Mouse (Mus musculus): Measurements from ENCODE around the gene Zc3h4. TPM values are rescaled to one million over a fixed set of nuclear protein-coding genes. Genes with fewer than 3 reads are reported as not detected.
"Not testable (repeated sequence)": the region's sequence is repeated elsewhere in the genome, so short reads cannot be mapped to it uniquely, and the experiment has no call there.

Zc3h4 gene
- polyA plus RNA-seq, 1 experiment: 95.0 TPM

DNA sequence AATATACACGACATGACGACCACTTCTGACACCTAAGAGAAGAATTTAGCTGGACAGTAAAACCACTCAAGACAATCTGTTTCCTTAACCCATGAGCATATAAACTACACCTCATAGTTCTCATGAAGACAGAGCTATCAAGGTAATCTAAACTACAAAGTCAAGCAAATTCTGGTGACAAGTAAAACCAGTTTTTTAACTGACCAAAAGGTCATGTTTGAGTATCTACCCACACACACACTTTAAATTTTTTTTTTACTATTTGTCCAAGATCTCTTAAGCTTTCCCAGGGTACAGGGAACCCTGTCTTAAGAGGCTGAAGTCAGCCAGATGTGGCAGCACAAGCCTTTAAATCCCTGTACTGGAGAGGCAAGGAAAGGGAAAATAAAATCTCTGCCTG lies 31.9 kb upstream of the Zc3h4 start:
- TF ChIP-seq CTCF (IDR thresholded peaks at IDR 0.05; ENCODE audit: control insufficient read depth, insufficient read depth, low read length) (no peak), POLR2A (IDR thresholded peaks at IDR 0.05; ENCODE audit: borderline replicate concordance, control insufficient read depth, low read depth, low read length) (no peak)
- 85% methylated on average over 2 of the region's 2 CpGs for WGBS
- Histone ChIP-seq H3K4me1 (ENCODE audit: control insufficient read depth, insufficient read depth, low read length) (peaks cover 4% of the 10 kb centered on the region), H3K4me3 (replicated peaks; ENCODE audit: control insufficient read depth, low read depth, low read length) (no peak overlapping the region), H3K27ac (ENCODE audit: control insufficient read depth, insufficient read depth, low read depth, low read length, poor library complexity) (no peak overlapping the region)

DNA sequence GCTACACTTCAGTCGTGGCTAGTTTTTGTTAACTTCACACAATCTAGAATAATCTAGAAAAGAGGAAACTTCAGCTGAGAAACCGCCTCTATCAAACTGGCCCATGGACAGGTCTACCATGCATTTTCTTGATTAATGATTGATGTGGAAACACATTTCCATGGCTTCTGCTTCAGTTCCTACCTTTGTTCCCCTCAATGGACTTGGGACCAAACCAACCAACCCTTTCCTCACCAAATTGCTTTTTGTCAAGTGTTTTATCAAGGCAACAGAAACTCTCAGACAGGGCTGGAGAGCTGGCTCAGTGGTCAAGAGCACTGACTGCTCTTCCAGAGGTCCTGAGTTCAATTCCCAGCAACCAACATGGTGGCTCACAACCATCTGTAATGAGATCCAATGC lies 30.1 kb upstream of the Zc3h4 start:
- 69% methylated on average over 2 of the region's 2 CpGs for WGBS
- H3K27ac ChIP-seq (ENCODE audit: control insufficient read depth, insufficient read depth, low read depth, low read length, poor library complexity): no peak overlapping the region
- H3K4me1 ChIP-seq (ENCODE audit: control insufficient read depth, insufficient read depth, low read length): no peaks in the 10 kb centered on the region; the same call in 1 of the 2 replicates
- TF ChIP-seq CTCF (IDR thresholded peaks at IDR 0.05; ENCODE audit: control insufficient read depth, insufficient read depth, low read length) (no peak), POLR2A (IDR thresholded peaks at IDR 0.05; ENCODE audit: borderline replicate concordance, control insufficient read depth, low read depth, low read length) (no peak)
- H3K4me3 ChIP-seq (replicated peaks; ENCODE audit: control insufficient read depth, low read depth, low read length): no peak overlapping the region

DNA sequence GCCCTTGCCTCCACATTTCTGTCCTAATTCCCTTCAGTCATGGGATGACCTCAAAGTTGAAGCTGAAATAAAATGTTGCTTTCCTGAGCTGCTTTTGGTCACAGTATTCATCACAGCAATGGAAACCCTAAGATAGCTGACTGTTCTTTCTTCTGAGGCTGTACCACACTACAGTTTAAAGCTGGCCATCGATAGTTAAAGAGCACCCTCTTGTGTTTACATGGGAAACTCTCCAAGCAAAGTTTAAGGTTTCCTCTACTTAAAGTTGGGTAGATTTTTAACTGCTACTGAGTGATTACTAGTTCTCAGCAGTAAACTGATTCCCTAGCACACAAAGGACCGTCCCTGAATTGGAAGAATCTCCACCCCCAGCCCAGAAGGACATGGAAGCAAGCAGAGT lies 27.0 kb upstream of the Zc3h4 start:
- H3K4me3 ChIP-seq (replicated peaks; ENCODE audit: control insufficient read depth, low read depth, low read length): no peak overlapping the region
- no peaks in the 10 kb centered on the region for H3K4me1 ChIP-seq (ENCODE audit: control insufficient read depth, insufficient read depth, low read length)
- H3K27ac ChIP-seq (ENCODE audit: control insufficient read depth, insufficient read depth, low read depth, low read length, poor library complexity): no peak overlapping the region
- TF ChIP-seq POLR2A (IDR thresholded peaks at IDR 0.05; ENCODE audit: borderline replicate concordance, control insufficient read depth, low read depth, low read length): no peak
- TF ChIP-seq CTCF (IDR thresholded peaks at IDR 0.05; ENCODE audit: control insufficient read depth, insufficient read depth, low read length): 0 out of 2 replicates have a peak, but pooled peaks have one; percentile 8
- WGBS: 37% methylated on average over 2 of the region's 2 CpGs

- TF ChIP-seq CTCF (IDR thresholded peaks at IDR 0.05; ENCODE audit: control insufficient read depth, insufficient read depth, low read length): no peak
- no peak for TF ChIP-seq POLR2A (IDR thresholded peaks at IDR 0.05; ENCODE audit: borderline replicate concordance, control insufficient read depth, low read depth, low read length)
- Histone ChIP-seq H3K4me3 (replicated peaks; ENCODE audit: control insufficient read depth, low read depth, low read length) (no peak overlapping the region), H3K27ac (ENCODE audit: control insufficient read depth, insufficient read depth, low read depth, low read length, poor library complexity) (no peak overlapping the region), H3K4me1 (ENCODE audit: control insufficient read depth, insufficient read depth, low read length) (no peaks in the 10 kb centered on the region)
- WGBS: 71% methylated on average over 5 of the region's 5 CpGs
Observed at GRCm38 (mm10) chr7:16374989-16375388, 25.7 kb upstream of the Zc3h4 start.

DNA sequence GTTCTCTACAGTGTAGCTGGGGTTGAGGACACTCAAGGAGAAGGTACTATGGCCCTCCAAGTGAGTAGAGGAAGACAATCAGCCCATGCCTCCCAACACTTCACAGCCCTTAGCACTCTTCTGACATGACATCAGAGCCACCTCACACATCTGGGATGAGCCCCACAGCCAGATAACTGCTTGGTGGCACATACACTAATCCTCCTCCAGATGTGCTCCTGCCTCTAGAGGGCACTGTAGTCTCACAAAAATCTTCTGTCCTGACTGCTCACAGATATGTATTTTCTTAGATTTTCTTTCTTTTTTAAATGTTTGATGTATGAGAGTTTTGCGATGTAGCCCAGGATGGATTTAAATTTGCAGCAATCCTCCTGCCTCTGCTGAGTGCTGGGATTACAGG lies 24.2 kb upstream of the Zc3h4 start:
- no peak overlapping the region for H3K4me3 ChIP-seq (replicated peaks; ENCODE audit: control insufficient read depth, low read depth, low read length)
- no peaks in the 10 kb centered on the region for H3K4me1 ChIP-seq (ENCODE audit: control insufficient read depth, insufficient read depth, low read length)
- no peak overlapping the region for H3K27ac ChIP-seq (ENCODE audit: control insufficient read depth, insufficient read depth, low read depth, low read length, poor library complexity)
- no peak for TF ChIP-seq POLR2A (IDR thresholded peaks at IDR 0.05; ENCODE audit: borderline replicate concordance, control insufficient read depth, low read depth, low read length)
- TF ChIP-seq CTCF (IDR thresholded peaks at IDR 0.05; ENCODE audit: control insufficient read depth, insufficient read depth, low read length): peak; percentile 37; the same call in 1 of the 2 replicates
- WGBS: 74% methylated on average over 1 of the region's 1 CpGs

DNA sequence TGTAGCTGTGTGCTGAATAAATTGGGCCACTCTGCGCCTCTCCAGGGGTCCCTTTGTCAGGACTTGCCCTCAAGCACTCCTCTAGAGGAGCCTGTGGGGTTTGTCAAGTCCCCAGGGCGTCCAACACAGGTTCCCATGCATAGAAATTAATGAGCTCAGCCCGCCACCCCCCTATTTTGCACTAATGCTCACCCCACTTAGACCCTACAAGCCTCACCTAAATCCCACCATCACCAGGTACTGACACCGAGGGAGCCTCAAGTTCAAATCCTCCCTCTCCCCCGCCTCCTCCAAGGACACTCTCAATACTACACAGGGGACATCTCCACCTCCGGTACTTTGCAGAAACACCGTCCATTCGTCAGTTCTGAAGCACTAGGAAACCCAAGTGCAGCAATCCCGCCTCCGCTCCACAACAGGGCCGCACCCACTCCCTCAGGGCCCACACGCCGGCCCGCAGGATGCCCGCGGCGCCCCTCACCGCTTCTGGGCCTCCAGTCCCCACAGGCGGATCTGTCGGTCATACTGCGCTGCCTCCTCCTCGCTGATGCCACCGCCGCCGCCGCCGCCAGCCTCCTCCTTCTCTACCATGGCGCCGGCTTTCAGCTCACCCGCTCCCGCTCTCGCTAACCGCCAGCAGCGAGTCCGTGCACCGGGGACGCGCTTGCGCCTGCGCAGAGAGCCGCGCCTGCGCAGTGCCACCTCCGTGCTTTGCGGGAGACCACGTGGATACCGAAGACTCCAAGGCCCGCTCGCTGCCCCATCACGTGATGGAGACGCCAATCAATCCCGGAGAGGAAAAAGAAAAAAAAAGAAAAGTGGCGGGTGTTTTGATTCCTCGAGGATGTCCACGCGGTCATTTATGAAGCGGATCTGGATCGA lies 13.3 kb upstream of the Zc3h4 start, which contains the start of gene Sae1:
Gene Sae1, minus strand, starts transcription at position 647 of the 882 bp plus-strand sequence.
- no peak for TF ChIP-seq CTCF (IDR thresholded peaks at IDR 0.05; ENCODE audit: control insufficient read depth, insufficient read depth, low read length)
- TF ChIP-seq POLR2A (IDR thresholded peaks at IDR 0.05; ENCODE audit: borderline replicate concordance, control insufficient read depth, low read depth, low read length): peak; percentile 79
- 1% methylated on average over 58 of the region's 58 CpGs for WGBS
- H3K4me1 ChIP-seq (ENCODE audit: control insufficient read depth, insufficient read depth, low read length): no peaks in the 10 kb centered on the region
- peak within 1 kb of the TSS; percentile 72 for H3K27ac ChIP-seq (ENCODE audit: control insufficient read depth, insufficient read depth, low read depth, low read length, poor library complexity)
- H3K4me3 ChIP-seq (replicated peaks; ENCODE audit: control insufficient read depth, low read depth, low read length): peak within 1 kb of the TSS; percentile 91

GRCm38 (mm10) chr7:16389942-16390341 lies 10.8 kb upstream of the Zc3h4 start:
- not testable (repeated sequence) for H3K27ac ChIP-seq (ENCODE audit: control insufficient read depth, insufficient read depth, low read depth, low read length, poor library complexity); H3K4me3 ChIP-seq (replicated peaks; ENCODE audit: control insufficient read depth, low read depth, low read length); H3K4me1 ChIP-seq (ENCODE audit: control insufficient read depth, insufficient read depth, low read length)
- WGBS: 61% methylated on average over 2 of the region's 2 CpGs

DNA sequence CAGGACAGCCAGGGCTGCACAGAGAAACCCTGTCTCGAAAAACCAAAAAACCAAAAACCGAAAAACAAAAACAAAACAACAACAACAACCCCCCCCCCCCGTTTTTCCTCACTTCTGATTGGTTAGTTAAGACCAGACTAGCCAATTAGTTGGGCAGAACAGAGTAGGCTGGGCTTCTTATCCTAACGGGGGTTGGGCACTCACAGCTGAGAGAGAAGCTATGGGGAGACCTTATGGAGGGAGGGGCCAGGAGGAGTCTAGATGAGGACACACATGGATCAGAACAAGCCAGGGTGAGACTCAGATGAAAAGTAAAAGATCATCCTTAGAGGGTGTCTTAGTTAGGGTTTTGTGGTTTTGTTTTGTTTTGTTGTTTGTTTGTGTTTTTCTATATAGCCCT lies 7.8 kb upstream of the Zc3h4 start:
- Histone ChIP-seq H3K4me1 (ENCODE audit: control insufficient read depth, insufficient read depth, low read length) (no peaks in the 10 kb centered on the region), H3K27ac (ENCODE audit: control insufficient read depth, insufficient read depth, low read depth, low read length, poor library complexity) (no peak overlapping the region), H3K4me3 (replicated peaks; ENCODE audit: control insufficient read depth, low read depth, low read length) (no peak overlapping the region)
- WGBS: 74% methylated on average over 4 of the region's 4 CpGs
- TF ChIP-seq CTCF (IDR thresholded peaks at IDR 0.05; ENCODE audit: control insufficient read depth, insufficient read depth, low read length) (no peak), POLR2A (IDR thresholded peaks at IDR 0.05; ENCODE audit: borderline replicate concordance, control insufficient read depth, low read depth, low read length) (no peak)
